Mouse (Mus musculus) embryonic facial prominence, embryonic 15.5 days (tissue): ENCODE data around the gene Abl2. TPM values are rescaled to one million over a fixed set of nuclear protein-coding genes. Genes with fewer than 3 reads are reported as not detected.

Source experiments
- ATAC-seq: fragments of 200-750 bp; cut with Nextera tagmentation; 2 replicates; pipeline ENCODE4 v1.8.0; 2017; ENCODE audit warnings: low read depth, moderate TSS enrichment; ENCODE audit not compliant: insufficient number of reproducible peaks, low FRiP score, low TSS enrichment
- H3K27ac ChIP-seq: fragments of 300-500 bp; sonication (generic); replicated peaks from 2 replicates; pipeline ENCODE4 v1.5.1; 2015; ENCODE audit warnings: mild to moderate bottlenecking, inconsistent platforms
- H3K27me3 ChIP-seq: fragments of 300-500 bp; sonication (generic); 2 replicates; pipeline ENCODE4 v1.6.1; 2015; ENCODE audit warnings: inconsistent platforms
- H3K36me3 ChIP-seq: fragments of 300-500 bp; sonication (generic); 2 replicates; pipeline ENCODE4 v1.6.1; 2015; ENCODE audit warnings: mild to moderate bottlenecking, inconsistent platforms
- H3K4me1 ChIP-seq: fragments of 300-500 bp; sonication (generic); 2 replicates; pipeline ENCODE4 v1.6.1; 2015; ENCODE audit warnings: inconsistent platforms
- H3K4me2 ChIP-seq: fragments of 300-500 bp; sonication (generic); replicated peaks from 2 replicates; pipeline ENCODE4 v1.6.1; 2015; ENCODE audit warnings: mild to moderate bottlenecking, inconsistent platforms
- H3K4me3 ChIP-seq: fragments of 300-500 bp; sonication (generic); replicated peaks from 2 replicates; pipeline ENCODE4 v1.5.1; 2015; ENCODE audit warnings: mild to moderate bottlenecking, inconsistent platforms
- H3K9ac ChIP-seq: fragments of 300-500 bp; sonication (generic); 2 replicates; pipeline ENCODE4 v1.6.1; 2015; ENCODE audit warnings: inconsistent platforms
- H3K9me3 ChIP-seq: fragments of 300-500 bp; sonication (generic); replicated peaks from 2 replicates; pipeline ENCODE4 v1.6.1; 2016; ENCODE audit warnings: inconsistent platforms
- WGBS: fragments of 180-500 bp; shearing (Covaris S2); methylation state at CpG from one replicate; pipeline ENCODE4 v1.1.7; 2015; 5-methylcytosine and 5-hydroxymethylcytosine counted together
- polyA plus RNA-seq: library from polyadenylated mRNA; unstranded; fragments of >200 nt; fragmentation: Nextera tagmentation; extraction: Ambion mirVana; gene quantifications from 2 replicates; pipeline ENCODE4 v1.2.1, GENCODE M21; 2015

The Abl2 gene
- polyA plus RNA-seq, 1 experiment from 2014 or later, result 4.0 TPM

DNA sequence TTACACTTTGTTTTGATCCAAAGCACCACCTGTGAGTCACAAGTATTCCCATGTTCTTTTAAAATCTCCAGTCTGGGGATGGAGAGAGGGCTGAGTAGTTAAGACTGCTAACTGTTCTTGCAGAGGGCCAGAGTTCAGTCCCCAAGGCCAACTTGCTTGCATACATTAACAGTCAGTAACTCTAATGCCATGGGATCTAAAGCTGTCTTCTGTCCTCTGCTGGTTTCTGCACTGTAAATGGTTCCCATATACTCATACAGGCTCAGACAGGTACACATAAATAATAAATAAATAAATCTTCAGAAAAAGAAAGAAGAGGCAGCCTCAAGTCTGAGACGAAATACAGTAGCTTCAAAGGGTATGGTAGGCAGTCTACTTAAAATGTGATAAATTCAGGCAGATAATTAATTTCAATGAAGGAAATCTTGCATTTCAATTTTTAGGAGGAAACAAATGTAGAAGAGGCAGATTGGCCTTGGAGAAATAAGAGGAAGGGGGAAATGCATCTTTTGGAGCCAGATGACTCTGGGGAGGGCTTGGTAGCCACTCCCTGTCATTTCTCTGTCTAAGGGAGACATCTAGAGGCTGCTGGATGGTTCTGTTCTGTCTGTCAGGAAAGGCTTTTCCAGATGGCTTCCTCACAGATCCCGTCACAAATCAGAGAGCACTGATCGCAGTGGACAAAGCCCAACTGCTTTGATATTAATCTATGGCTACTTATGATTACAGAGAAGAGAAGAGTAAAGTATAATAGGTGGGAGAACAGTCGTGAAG is 18.6 kb upstream of the Abl2 start:
- H3K27ac ChIP-seq, result no peak overlapping the region
- no peaks in the 10 kb centered on the region for H3K36me3 ChIP-seq
- no peak for ATAC-seq
- no peaks in the 10 kb centered on the region for H3K9me3 ChIP-seq
- H3K27me3 ChIP-seq, result no peaks in the 10 kb centered on the region
- H3K9ac ChIP-seq, result no peak overlapping the region
- H3K4me2 ChIP-seq, result no peak overlapping the region
- H3K4me3 ChIP-seq, result no peak overlapping the region
- no peaks in the 10 kb centered on the region for H3K4me1 ChIP-seq
- 43% methylated on average over 4 of the region's 4 CpGs for WGBS

DNA sequence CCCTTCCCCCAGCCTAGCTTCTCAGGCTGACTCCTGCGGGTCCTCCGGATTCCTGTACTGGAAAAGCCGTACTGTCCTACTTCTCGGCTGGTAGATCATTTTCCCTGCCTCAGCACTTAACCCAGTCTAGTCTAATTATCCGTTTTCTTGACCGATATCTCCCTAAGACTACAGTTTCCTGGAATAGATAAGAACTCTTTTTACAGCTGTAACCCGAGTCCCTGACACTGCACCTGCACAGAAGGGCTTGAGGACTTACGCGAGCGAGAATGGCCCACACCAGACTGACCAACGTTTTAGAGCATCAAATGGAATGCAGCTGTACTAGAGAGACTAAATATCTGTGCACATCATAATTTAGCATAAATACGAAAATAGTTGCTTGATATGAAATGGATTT is 14.6 kb upstream of the Abl2 start:
- H3K4me2 ChIP-seq, result no peak overlapping the region
- 28% methylated on average over 12 of the region's 12 CpGs for WGBS
- no peak for ATAC-seq

DNA sequence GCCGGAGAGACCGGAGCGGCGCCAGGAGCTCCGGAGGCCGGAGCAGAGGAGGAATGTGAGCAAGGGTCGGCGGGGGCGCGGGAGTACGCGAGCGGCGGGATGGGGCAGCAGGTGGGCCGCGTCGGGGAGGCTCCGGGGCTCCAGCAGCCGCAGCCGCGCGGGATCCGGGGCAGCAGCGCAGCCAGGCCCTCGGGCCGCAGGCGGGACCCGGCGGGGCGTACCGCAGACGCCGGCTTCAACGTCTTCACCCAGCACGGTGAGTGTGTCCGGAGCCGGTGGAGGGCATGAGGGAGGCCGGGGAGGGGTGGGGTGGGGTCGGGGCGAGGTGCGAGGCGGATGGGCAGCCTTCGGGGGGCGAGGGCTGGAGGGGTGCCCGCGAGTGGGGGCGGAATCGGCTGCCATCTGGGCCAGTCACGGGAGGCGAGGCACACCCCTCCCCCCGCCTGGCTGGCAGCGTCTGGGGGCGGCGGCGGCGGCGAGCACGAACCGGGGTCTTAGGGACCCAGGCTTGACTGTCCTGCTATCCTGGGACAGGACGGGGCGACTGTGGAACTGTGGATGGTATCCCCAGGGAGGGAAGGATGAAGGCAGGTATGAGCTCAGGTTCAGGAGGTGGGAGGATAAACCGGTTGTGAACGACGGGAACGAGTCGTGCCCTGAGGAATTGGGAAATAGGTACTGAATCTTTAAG is 509 bp downstream of the Abl2 start:
- peaks cover 7% of the 10 kb centered on the region; the same call in 1 of the 2 replicates for H3K4me1 ChIP-seq
- no peaks in the 10 kb centered on the region for H3K36me3 ChIP-seq
- peak; percentile 56 for ATAC-seq
- H3K27ac ChIP-seq, result peak overlapping the region; percentile 95
- no peaks in the 10 kb centered on the region for H3K9me3 ChIP-seq
- peak overlapping the region; percentile 80 for H3K4me2 ChIP-seq
- peak overlapping the region; percentile 99 for H3K4me3 ChIP-seq
- WGBS, result under 1% methylated on average over 63 of the region's 66 CpGs
- H3K9ac ChIP-seq, result peak overlapping the region; percentile 97
- H3K27me3 ChIP-seq, result no peaks in the 10 kb centered on the region

More for the DNA sequence above, 14.6 kb upstream of the Abl2 start:
- H3K4me3 ChIP-seq, result no peak overlapping the region
- H3K9ac ChIP-seq, result no peak overlapping the region
- no peaks in the 10 kb centered on the region for H3K36me3 ChIP-seq
- no peaks in the 10 kb centered on the region for H3K27me3 ChIP-seq
- no peak overlapping the region for H3K27ac ChIP-seq
- H3K4me1 ChIP-seq, result no peaks in the 10 kb centered on the region
- no peaks in the 10 kb centered on the region for H3K9me3 ChIP-seq

DNA sequence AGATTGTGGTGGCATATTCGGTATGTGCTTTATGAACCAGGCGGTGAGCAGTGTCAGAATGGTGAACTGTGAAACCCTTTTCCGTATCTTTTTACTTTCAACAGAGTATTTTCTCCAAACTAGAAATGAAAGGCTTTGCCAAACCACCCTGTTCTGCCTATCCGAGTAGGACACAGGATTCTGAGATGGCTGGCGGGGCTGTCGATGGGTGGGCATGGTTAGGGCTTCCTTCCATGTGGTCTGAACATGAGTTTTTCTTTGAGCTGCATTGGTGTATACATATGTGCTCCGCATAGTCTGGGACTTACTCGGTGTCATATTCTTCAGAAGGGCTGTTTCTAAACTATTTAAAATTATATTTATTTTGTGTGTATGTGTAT is 1.0 kb downstream of the Abl2 start:
- H3K27ac ChIP-seq, result peak overlapping the region; percentile 95
- peak overlapping the region; percentile 97 for H3K9ac ChIP-seq
- H3K4me1 ChIP-seq, result peaks cover 7% of the 10 kb centered on the region; the same call in 1 of the 2 replicates
- no peaks in the 10 kb centered on the region for H3K36me3 ChIP-seq
- no peak for ATAC-seq
- WGBS, result 5% methylated on average over 8 of the region's 8 CpGs
- H3K27me3 ChIP-seq, result no peaks in the 10 kb centered on the region
- peak overlapping the region; percentile 99 for H3K4me3 ChIP-seq
- peak overlapping the region; percentile 80 for H3K4me2 ChIP-seq
- no peaks in the 10 kb centered on the region for H3K9me3 ChIP-seq

DNA sequence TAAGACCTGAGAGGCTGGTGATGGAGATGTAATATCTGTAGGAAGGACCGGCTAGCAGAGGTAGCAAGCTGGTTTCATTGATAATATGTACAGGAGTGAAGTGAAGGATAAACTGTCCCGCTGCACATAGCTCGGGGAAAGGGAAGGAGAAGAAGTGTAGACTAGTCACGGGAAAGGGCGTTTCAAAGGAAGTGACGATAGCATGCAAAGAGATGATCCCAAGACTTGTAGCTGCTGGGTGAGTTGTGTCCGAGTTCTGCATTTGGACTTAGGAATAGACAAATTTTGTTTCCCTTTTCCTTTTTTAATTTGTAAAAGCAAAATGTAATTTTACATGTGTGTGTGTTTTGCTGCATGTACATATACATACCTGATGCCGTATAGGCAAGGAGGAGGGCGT is 1.9 kb downstream of the Abl2 start:
- Histone ChIP-seq H3K4me1 (peaks cover 7% of the 10 kb centered on the region; the same call in 1 of the 2 replicates), H3K9ac (no peak overlapping the region), H3K9me3 (no peaks in the 10 kb centered on the region), H3K4me3 (no peak overlapping the region), H3K36me3 (no peaks in the 10 kb centered on the region), H3K4me2 (0 out of 2 replicates have a peak overlapping the region, but pooled peaks have one; percentile 1), H3K27me3 (no peaks in the 10 kb centered on the region), H3K27ac (no peak overlapping the region)
- WGBS, result 91% methylated on average over 9 of the region's 9 CpGs
- no peak for ATAC-seq

DNA sequence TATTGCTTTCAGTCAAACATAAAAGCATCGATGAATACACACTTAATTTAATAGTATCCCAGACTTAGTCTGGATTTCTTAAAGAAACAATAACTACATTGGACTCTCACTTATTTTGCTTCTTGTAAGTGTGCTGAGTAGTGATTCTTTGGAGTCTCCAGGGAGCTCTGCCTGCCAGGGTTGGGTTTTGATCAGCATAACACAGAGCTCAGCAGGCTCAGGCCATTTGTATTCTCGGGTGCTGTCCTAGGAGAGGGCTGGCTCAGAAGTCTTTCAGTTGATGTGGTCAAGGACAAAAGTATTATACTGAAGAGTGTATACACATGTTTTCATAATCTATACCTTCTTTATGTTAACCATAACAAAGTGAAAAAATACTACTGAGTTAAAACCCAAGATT is 6.7 kb downstream of the Abl2 start:
- Histone ChIP-seq H3K27me3 (no peaks in the 10 kb centered on the region), H3K4me1 (no peaks in the 10 kb centered on the region), H3K27ac (no peak overlapping the region), H3K9me3 (no peaks in the 10 kb centered on the region), H3K9ac (no peak overlapping the region), H3K4me2 (no peak overlapping the region), H3K36me3 (no peaks in the 10 kb centered on the region), H3K4me3 (no peak overlapping the region)
- no peak for ATAC-seq
- WGBS, result 66% methylated on average over 2 of the region's 2 CpGs

DNA sequence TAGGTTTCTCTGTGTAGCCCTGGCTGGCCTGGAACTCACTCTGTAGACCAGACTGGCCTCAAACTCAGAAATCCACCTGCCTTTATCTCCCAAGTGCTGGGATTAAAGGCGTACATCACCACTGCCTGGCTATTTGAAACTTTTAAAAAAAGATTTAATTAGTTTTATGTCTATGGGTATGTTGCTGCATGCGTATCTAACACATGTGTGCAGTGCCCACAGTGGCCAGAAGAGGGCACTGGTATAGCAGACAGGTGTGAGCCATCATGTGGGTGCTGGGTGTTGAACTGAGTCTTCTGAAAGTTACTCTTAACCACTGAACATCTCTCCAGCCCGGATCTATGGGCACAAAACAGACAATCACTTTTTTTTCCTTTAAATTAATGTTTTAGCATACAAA is 7.5 kb downstream of the Abl2 start:
- H3K9me3 ChIP-seq, result no peaks in the 10 kb centered on the region
- ATAC-seq, result no peak
- WGBS, result 95% methylated on average over 3 of the region's 3 CpGs
- no peaks in the 10 kb centered on the region for H3K27me3 ChIP-seq
- no peak overlapping the region for H3K4me3 ChIP-seq
- no peak overlapping the region for H3K9ac ChIP-seq
- no peaks in the 10 kb centered on the region for H3K4me1 ChIP-seq
- H3K27ac ChIP-seq, result no peak overlapping the region
- no peaks in the 10 kb centered on the region for H3K36me3 ChIP-seq
- no peak overlapping the region for H3K4me2 ChIP-seq

DNA sequence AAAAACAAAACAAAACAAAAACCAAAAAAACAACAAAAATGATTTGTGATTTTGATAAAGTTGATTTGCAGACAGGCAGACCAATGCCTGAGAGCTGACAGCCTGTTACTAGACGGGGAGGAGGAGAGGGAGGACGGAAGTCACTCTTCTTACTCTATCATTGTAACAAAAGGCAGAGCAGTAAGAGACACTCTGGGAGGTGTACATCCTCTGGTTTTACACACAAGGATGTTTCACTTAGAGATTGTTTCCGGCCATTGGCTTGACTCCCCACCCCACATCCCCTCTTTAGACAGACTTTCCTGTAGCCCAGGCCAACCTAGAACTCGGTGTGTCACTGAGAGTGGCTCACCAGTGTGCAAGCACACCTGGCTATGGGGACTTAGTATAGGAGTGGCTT is 11.0 kb downstream of the Abl2 start:
- no peak for ATAC-seq

DNA sequence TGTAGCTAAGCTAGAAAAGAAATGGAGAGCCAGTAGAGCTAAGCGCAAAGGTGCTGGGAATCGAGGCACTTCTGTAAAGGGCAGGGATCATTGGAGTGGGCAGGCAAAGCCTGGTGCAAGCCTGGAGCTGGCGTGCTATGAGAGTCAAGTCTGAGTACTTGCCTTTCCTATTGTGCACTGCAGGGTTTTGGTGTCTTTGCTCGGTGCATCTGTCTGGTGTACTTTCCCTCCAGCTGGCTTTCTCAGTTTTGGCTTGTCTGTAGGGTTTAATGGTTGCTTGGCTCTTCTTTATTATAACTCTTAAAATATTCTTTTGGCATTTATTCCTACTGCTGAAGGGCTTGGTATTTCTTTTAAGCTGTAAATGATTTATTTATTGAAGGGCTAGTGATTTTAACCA is 14.4 kb downstream of the Abl2 start:
- Histone ChIP-seq H3K9ac (no peak overlapping the region), H3K36me3 (no peaks in the 10 kb centered on the region), H3K27ac (no peak overlapping the region), H3K4me3 (no peak overlapping the region), H3K27me3 (no peaks in the 10 kb centered on the region), H3K4me1 (no peaks in the 10 kb centered on the region), H3K4me2 (no peak overlapping the region), H3K9me3 (no peaks in the 10 kb centered on the region)
- 78% methylated on average over 4 of the region's 4 CpGs for WGBS
- ATAC-seq, result no peak

More for the DNA sequence above, 11.0 kb downstream of the Abl2 start:
- Histone ChIP-seq H3K9ac (no peak overlapping the region), H3K27ac (no peak overlapping the region), H3K4me3 (no peak overlapping the region), H3K9me3 (no peaks in the 10 kb centered on the region), H3K4me2 (no peak overlapping the region), H3K36me3 (no peaks in the 10 kb centered on the region), H3K27me3 (no peaks in the 10 kb centered on the region), H3K4me1 (no peaks in the 10 kb centered on the region)
- WGBS, result 82% methylated on average over 4 of the region's 4 CpGs

DNA sequence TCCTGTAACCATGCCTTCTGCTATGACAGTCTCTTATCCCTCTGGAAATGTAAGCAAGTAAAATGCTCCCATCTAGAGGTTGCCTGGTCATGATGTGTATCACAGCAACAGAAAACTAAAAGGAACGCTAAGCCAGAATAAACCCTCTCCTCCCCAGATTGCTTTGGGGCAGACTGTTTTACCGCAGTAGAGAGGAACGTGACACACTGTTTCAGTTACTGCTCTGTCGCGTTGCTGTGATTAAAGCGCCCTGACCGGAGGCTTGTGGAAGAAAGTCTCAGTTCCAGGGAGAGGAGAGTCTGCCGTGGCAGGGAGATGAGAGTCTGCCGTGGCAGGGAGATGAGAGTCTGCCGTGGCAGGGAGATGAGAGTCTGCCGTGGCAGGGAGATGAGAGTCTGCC is 22.6 kb downstream of the Abl2 start:
- peak overlapping the region; percentile 27; the same call in 1 of the 2 replicates for H3K4me2 ChIP-seq
- H3K27ac ChIP-seq, result no peak overlapping the region
- peaks cover 12% of the 10 kb centered on the region; the same call in 1 of the 2 replicates for H3K4me1 ChIP-seq
- H3K9ac ChIP-seq, result no peak overlapping the region
- ATAC-seq, result no peak
- no peak overlapping the region; the same call in 1 of the 2 replicates for H3K4me3 ChIP-seq
- no peaks in the 10 kb centered on the region for H3K9me3 ChIP-seq
- no peaks in the 10 kb centered on the region for H3K36me3 ChIP-seq
- 20% methylated on average over 11 of the region's 11 CpGs for WGBS
- no peaks in the 10 kb centered on the region for H3K27me3 ChIP-seq

DNA sequence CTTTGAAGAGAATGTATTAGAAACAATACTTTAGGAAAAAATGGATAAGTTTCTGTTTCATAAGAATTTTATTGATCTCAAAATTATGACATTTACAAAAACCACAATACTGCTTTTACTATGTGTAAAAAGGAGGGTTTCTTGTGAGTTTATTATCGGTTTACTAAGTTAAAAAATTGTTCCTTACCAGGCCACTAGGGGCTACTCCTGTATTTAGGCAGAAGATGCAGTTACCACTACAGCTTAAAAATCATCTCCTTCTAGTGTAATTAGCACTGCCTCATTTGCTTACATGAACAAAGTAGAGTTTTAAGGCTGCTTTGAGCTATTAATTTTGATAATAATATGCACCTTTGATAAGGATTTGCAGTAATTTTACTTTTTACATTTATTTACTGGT is 25.6 kb downstream of the Abl2 start:
- 55% methylated on average over 1 of the region's 1 CpGs for WGBS
- Histone ChIP-seq H3K9ac (no peak overlapping the region), H3K27me3 (no peaks in the 10 kb centered on the region), H3K36me3 (no peaks in the 10 kb centered on the region), H3K4me3 (no peak overlapping the region), H3K4me1 (peaks cover 12% of the 10 kb centered on the region; the same call in 1 of the 2 replicates), H3K9me3 (no peaks in the 10 kb centered on the region), H3K4me2 (no peak overlapping the region), H3K27ac (no peak overlapping the region)
- ATAC-seq, result no peak
